Mouse (Mus musculus) kidney, adult 11 months (tissue): Measurements from ENCODE around the gene Tmem86a.

Source experiments
- DNase-seq: peaks from one replicate; pipeline ENCODE4 v3.0.0; 2022

The Tmem86a gene

DNA sequence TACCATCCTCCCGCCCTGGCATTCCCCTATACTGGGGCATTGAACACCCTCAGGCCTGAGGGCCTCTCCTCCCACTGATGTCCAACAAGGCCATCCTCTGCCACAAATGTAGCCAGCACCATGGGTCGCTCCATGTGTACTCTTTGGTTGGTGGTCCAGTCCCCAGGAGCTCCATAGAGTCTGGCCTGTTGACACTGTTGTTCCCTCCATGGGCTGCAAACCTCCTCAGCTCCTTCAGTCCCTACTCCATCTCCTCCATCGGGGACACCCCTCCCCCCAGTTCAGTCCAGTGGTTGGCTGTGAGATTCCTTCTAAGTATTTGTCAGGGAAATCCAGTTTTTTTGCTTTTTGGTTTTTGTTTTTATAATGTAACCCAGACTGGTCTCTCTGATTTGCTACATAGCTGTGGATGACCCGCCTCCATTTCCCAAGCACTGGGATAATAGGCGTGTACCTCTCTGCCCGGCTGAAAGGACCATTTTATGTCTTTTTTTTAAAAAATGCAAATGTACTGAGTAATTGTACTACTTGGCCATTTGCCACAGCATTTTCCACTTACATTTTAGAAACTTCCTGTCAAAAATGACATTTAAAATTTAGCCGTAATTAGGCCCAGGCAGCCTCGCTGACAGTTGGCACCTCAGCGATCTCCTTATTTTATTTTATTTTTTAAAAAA is 19.7 kb upstream of the Tmem86a start:
- DNase-seq, result no peak

DNA sequence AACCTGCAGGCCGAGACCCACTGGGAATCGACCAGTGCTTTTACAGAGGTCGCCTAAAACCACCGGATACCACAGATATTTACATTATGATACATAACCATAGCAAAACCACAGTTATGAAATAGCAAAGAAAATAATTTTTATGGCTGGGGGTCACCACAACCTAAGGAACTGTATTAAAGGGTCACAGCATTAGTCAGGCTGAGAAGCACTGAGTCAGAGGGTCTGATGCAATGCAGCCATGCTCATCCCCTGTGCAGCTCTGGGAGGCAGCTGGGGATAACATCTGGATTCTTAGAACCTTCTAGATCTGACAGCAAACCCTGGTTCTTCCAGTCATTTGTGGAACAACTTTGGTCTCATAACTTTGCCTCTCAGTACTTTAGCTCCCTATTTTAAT is 19.0 kb upstream of the Tmem86a start:
- DNase-seq, result no peak

DNA sequence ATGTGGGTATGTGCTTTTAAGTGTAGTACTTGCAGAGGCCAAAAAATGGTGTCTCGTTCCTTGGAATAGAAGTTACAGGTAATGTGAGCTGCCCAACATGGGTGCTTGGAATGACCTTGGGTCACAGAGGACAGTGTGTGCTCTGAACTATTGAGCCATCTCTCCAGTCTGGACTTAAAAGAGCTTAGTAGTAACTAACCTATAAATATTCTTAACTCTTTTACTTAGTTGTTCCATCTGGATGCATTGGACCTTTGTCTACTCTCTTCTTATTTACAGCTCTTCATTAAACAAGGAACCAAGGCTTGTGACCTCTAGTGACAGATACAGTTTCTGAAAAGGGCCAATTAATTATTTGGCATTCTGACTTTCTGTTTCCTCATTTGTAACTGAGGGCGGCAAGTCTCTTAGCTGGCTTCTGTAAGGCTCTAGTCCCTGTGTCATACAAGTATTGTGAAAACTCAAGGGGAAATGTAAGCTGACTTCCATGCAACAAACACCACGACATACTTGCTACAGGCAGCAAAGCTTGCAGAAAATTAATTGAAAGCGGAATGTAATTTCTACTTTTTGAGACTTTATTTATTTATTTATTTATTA is 15.5 kb upstream of the Tmem86a start:
- DNase-seq, result no peak

DNA sequence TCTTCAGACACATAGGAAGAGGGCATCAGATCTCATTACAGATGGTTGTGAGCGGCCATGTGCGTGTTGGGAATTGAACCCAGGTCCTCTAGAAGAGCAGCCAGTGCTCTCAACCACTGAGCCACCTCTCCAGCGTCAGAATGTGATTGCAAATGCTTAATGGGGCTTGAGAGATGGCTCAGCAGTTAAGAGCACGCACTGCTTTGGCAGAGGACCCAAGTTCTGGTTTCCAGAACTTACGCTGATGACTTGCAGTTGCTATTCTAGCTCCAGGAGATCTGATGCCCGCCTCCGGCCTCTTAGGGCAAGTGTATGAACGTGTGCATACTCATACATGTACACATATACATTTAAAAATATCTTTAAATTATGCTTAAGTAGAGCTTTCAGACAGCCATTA is 15.0 kb upstream of the Tmem86a start:
- no peak for DNase-seq

- no peak for DNase-seq
Observed at GRCm38 (mm10) chr7:47041706-47042105, 8.7 kb upstream of the Tmem86a start.

DNA sequence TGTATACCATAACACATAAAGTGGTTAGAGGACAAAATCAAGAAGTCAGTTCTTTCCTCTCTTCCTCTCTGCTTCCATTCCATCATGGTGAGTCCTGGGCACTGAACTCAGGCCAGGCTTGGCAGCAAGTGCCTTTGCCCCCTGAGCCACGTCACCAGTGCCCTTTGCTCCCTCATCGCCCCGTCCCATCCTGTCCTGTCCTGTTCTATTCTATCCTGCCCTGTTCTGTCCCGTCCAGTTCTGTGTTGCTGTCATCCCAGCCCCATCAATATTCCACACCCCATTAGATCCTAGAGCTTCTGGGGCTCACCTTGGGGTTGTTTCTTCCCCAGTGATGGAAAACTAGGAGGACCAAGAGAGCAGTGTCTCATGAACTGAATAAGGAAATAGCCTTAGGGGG is 8.3 kb upstream of the Tmem86a start:
- DNase-seq, result no peak

DNA sequence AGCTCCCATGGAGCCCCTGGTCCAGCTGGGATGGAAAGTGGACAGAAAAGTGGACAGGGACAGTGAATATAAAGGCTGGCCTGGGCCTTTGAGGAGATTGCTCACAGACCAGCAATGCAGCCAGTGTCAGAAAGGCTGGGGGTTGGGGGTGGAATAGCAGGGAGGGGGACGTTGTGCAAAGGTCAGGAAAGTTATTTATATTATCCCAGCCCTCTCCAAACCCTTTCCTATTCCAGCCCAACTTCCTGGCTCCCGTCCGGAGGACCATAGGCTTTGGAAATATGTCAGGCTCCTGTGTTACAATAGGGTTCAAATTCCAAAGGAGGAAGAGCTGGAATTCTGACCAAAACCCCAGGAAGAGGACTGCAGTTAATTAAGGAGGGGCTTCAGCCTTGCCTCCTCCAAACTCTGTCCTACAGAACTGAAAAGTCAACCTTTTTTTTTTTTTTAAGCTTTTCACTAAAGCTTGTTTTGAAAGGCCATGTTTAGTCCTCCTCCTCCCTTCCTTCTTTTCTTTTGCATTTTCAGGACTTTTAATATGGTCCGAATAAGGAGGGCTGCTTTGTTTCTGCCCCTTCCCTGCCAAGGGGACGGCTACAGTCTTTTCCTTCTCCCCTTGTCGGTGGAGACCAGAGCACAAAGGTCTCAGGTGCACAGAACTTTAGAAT is 7.4 kb upstream of the Tmem86a start:
- no peak for DNase-seq

GRCm38 (mm10) chr7:47050766-47051165 is 365 bp downstream of the Tmem86a start:
- DNase-seq, result peak; percentile 69

GRCm38 (mm10) chr7:47051404-47052151 is 1.2 kb downstream of the Tmem86a start:
- DNase-seq, result peak; percentile 58

DNA sequence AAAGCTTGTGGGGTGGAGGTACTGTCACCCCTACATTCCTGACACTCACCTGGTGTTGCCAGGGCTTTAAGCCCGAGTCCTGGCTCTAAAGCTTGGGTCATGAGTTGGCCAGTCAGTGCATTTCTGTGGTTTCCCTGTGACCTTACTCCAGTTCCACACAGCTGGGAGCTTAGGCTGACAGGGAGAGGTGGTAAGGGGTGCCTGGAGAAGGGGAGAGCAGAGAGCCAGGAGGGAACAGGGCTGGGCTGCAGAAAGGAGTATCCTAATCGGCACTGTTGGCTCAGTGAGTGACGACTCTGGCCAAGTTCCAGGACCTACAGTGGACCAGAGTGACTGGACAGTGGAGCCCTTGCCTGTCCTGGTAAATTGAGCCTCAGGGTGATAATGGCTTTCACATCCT is 1.9 kb downstream of the Tmem86a start:
- peak; percentile 53 for DNase-seq

- peak; percentile 49 for DNase-seq
Observed at GRCm38 (mm10) chr7:47053287-47053686, 2.9 kb downstream of the Tmem86a start.

- DNase-seq, result peak; percentile 91
Observed at GRCm38 (mm10) chr7:47054666-47055065, 4.3 kb downstream of the Tmem86a start.

GRCm38 (mm10) chr7:47055744-47056143 is 5.3 kb downstream of the Tmem86a start:
- no peak for DNase-seq

DNA sequence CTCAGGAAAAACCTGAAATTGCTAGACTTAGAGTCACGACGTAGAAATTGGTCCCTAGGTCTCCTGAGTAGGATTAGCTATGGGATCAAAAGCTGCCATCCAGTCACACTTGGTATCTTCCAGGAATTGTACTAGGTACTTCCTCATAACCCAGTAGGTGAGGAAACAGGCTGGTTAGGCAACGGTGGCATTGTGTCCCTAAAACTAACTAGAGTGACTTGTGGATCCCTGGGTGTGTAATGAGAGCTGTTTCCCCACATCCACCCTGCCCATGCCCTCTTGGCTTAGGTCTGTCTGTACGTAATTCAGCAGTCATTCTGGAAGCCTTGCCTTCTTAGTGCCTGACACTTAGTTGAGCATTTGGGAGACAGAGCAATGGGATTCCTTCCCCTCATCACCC is 5.9 kb downstream of the Tmem86a start:
- DNase-seq, result no peak

- DNase-seq, result no peak
Observed at GRCm38 (mm10) chr7:47059339-47059738, 8.9 kb downstream of the Tmem86a start.

DNA sequence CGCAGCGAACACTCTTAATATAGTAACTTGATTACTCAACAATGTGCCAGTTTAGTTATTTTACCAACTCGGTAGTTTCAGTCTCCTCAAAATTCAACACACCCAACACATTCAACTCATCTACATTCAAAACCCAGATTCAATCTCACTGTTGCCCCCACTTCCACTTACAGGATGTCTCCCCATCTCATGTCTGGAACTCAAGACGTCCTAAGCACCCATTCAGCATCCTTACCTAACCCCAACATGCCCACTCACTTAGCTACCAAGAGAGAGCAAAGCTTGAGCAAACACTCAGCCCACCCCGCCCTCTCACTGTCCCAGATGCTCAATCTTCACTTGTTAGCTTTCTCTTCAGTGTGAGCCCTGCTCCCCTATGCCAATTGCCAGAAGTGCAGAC is 11.2 kb downstream of the Tmem86a start:
- DNase-seq, result no peak

DNA sequence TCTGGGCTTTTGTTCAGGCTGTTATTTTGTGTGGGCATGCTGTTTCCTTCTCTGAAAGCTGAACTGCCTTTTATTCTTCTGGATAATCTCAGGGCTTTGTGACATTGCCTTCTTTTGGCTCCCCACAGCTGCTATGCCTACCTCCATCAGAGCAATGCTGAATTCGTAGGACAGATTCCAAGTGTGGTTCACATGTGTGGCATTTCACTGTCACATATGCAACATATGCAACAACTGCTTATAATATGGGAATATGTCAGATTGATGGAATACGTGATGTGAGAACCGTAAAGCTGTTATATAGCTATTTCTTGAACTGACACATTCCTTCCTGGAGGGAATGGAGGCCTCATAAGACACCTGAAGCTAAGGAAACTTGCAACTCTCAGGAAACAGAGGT is 16.5 kb downstream of the Tmem86a start:
- DNase-seq, result no peak

DNA sequence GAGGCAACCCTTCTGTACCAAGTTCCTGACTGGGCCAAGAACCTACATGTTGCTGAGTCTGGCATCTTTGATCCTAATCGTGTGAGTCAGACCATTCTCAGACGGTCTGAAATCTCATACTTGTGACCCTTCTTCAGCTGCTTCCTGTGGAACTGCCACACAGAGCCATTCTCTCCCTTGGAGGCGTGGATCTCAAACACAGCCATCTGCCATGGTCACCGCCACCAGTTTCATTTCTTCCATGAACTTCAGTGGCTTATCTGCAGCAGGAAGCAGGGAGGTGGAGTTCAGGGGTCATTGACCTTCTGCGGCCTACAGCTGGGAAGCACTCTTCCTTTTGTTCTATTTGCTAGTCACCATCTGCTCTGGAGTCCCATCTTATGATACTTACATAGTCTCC is 17.5 kb downstream of the Tmem86a start:
- no peak for DNase-seq

DNA sequence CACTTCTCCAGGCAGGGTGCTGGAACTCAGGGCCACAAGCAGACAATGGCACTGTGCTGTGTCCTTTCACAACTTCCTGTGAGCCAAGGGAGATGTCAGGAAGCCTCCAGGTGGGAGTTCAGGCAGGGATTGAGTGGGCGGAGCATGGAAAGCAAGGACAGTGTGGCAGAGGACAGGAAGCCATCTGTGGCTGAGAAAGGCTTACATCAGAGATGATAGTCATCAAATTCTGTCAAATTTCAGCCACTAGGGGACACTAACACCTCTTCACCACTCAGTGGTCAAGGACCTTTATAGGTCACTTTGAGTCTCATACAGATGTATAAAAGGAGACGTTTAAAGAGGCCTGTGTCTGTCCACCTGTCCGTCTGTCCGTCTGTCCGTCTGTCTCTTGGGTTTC is 22.1 kb downstream of the Tmem86a start:
- DNase-seq, result no peak

DNA sequence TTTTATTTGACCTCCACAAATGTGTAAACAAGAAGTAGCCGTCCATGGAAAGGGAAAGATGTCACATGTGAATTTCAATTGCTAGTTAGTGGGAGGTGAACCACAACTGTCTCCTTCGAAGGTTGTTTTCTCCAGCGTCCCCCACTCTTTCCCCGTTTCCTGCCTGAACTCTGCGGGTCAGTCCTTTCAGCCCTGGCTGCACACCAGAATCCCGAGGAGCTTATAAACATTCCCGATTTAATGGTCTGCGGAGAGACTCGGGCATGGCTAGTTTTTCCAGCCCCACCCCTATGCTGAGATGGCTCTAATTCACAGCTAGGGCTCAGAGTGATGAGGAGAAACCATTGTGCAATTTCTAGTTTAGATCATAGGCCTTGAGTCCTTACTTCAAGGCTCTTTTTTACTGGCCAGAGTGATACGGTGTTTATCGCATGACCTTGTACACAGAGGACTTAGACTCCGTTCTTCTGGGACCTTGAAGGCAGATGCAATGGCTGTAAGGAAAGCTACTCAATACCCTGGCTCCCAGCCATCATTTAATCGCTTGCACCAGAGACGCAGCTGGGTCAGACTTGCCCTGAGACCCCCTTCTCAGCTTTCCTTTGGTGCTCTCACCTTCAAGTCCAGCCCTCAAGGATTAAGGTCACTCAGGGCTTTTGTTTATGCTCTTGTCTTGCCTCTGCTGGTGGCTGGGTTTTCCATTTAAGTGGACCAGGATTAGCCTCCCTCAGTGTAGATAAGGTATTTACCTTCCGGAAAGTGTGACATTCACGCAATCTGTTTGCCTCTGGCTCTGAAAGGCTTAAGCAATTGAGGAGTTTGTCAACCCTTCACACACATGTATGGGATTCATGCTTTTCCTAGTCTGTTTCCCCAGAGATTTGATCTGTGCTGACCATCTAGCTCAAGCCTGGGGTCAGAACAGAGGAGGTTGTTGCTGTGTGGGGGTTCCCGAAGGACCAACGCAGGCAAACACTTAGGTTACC is 23.4 kb downstream of the Tmem86a start:
- peak; percentile 83 for DNase-seq

- no peak for DNase-seq
Observed at GRCm38 (mm10) chr7:47076193-47076592, 25.8 kb downstream of the Tmem86a start.

DNA sequence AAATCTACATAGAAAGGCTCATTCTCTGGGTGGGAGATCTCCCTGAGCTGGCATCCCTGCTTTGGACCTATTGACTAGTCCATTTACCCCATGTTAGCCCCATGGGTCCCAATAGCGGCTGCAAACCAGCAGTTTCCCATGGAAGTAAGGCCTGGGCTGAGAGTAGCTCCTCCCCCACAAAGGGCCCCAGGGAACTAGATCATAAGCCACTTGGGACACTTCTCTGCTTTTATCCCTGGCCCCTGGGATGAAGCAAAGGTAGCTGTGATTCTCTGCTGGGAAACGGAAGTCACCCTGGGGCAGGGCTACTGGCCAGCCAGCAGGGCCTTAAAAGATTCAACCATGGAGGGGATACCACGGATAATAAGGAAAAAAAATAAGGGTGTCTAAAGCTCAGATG is 26.3 kb downstream of the Tmem86a start:
- DNase-seq, result no peak
